Mouse (Mus musculus): ENCODE data around the gene Recql5. TPM values are rescaled to one million over a fixed set of nuclear protein-coding genes. Genes with fewer than 3 reads are reported as not detected.

The Recql5 gene
- polyA plus RNA-seq, 1 experiment from 2014 or later, result 15.3 TPM

DNA sequence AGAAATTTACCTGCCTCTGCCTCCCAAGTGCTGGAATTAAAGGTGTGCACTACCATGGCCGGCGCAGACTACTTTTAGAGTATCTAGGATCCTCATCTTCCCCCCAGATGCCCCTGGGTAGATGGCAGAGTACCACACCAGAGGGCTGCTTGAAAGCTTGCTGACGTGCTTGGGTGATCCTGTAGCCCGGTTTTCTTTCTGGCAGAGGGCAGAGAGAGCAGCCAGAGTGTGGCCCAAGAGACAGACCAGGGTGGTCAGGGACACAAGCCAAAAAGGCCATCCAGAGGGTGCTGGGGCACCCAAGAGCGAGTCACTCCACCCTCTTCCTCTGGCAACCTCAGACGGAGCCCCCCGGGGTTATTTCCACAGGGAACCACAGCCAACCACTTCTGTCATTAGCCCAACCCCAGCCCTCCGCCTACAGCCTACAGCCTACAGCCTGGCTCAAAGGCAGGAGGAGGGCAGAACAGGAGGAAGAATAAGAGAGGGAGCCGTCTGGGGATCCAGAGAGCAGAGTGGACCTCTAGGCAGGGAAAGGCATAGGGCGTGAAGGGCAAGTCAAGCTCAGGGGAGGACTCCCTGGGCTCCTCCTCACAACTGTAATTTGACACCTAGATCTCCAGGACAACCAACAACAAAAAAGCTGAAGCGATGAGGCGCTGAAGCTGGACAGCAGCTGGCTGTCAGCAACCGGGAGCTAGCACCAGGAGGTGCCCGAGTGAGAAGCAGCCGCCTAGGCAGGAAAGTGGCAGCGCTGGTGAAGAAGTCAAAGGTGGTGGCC is 33.6 kb downstream of the Recql5 start, which contains the start of gene Smim5:
Gene Smim5, plus strand, starts transcription at position 481 of the 781 bp plus-strand sequence.
- 0 out of 2 replicates have a peak within 1 kb of the TSS, but pooled peaks have one; percentile 16 for H3K9ac ChIP-seq (replicated peaks; ENCODE audit: low read depth, low read length)
- H3K4me2 ChIP-seq (ENCODE audit: low read depth, low read length), result no peak within 1 kb of the TSS
- H3K9me3 ChIP-seq (ENCODE audit: control insufficient read depth, low read length), result no peaks in the 10 kb centered on the region
- H3K27me3 ChIP-seq (ENCODE audit: control insufficient read depth, insufficient read depth, low read length), result no peaks in the 10 kb centered on the region
- no peak within 1 kb of the TSS for H3K4me3 ChIP-seq (ENCODE audit: low read depth, low read length)
- 35% methylated on average over 16 of the region's 16 CpGs for WGBS
- no peaks in the 10 kb centered on the region for H3K36me3 ChIP-seq (ENCODE audit: control insufficient read depth, insufficient read depth, low read length)
- ATAC-seq (ENCODE audit: low read depth), result no peak; the same call in 1 of the 2 replicates
- H3K4me1 ChIP-seq (ENCODE audit: control insufficient read depth, insufficient read depth, low read length), result 0 out of 2 replicates have a peak, but pooled peaks cover 2% of the 10 kb centered on the region
- no peak within 1 kb of the TSS for H3K27ac ChIP-seq (ENCODE audit: low read depth, low read length)

DNA sequence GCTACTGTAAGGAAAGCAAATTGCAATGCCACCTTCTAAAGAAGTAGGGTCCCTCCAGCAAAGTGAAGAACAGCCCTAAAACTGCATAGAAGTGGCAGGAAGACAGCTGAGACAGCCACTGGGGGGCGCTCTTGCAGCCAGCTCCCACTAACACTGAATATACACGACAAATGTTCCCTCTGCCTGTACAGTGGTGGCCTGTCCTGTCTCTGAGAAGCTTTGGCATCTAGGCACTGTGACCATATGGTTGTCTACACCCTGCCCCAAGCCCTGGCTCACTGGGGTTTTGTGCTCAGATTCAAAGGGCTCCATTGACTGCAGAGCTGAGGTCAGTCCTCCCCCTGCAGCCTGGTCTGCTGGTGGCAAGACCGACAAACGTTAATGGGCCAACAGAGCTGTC is 34.4 kb downstream of the Recql5 start:
- Histone ChIP-seq H3K4me1 (ENCODE audit: control insufficient read depth, insufficient read depth, low read length) (0 out of 2 replicates have a peak, but pooled peaks cover 2% of the 10 kb centered on the region), H3K9ac (replicated peaks; ENCODE audit: low read depth, low read length) (no peak overlapping the region), H3K27me3 (ENCODE audit: control insufficient read depth, insufficient read depth, low read length) (no peaks in the 10 kb centered on the region), H3K4me2 (ENCODE audit: low read depth, low read length) (no peak overlapping the region), H3K27ac (ENCODE audit: low read depth, low read length) (no peak overlapping the region), H3K36me3 (ENCODE audit: control insufficient read depth, insufficient read depth, low read length) (peaks cover 5% of the 10 kb centered on the region; the same call in 1 of the 2 replicates), H3K4me3 (ENCODE audit: low read depth, low read length) (no peak overlapping the region), H3K9me3 (ENCODE audit: control insufficient read depth, low read length) (no peaks in the 10 kb centered on the region)
- no peak for ATAC-seq (ENCODE audit: low read depth)
- WGBS, result 8% methylated on average over 4 of the region's 4 CpGs

DNA sequence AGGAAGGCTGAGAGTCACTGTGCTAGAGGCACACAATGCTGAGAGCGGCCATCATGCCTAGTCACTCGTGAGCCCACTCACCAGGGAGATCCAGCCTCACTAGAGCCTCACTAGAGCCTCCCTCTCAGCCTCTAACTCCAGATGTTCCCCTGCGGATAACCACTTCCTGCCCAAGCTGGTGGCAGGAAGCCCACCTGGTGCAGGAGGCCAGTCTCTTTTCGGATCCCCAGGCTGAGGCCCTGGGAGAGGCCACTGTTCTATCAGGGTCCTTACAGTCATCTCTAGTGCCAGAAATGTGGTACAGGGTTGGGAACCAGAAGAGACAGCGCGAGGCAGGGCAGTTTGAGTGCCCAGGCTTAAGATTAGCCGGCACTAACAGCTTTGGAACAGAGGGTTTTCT is 34.8 kb downstream of the Recql5 start:
- H3K27me3 ChIP-seq (ENCODE audit: control insufficient read depth, insufficient read depth, low read length), result no peaks in the 10 kb centered on the region
- no peak overlapping the region for H3K9ac ChIP-seq (replicated peaks; ENCODE audit: low read depth, low read length)
- H3K27ac ChIP-seq (ENCODE audit: low read depth, low read length), result no peak overlapping the region
- H3K4me1 ChIP-seq (ENCODE audit: control insufficient read depth, insufficient read depth, low read length), result 0 out of 2 replicates have a peak, but pooled peaks cover 2% of the 10 kb centered on the region
- no peak for ATAC-seq (ENCODE audit: low read depth)
- no peaks in the 10 kb centered on the region for H3K9me3 ChIP-seq (ENCODE audit: control insufficient read depth, low read length)
- 89% methylated on average over 7 of the region's 7 CpGs for WGBS
- no peak overlapping the region for H3K4me2 ChIP-seq (ENCODE audit: low read depth, low read length)
- peaks cover 7% of the 10 kb centered on the region; the same call in 1 of the 2 replicates for H3K36me3 ChIP-seq (ENCODE audit: control insufficient read depth, insufficient read depth, low read length)
- no peak overlapping the region for H3K4me3 ChIP-seq (ENCODE audit: low read depth, low read length)

DNA sequence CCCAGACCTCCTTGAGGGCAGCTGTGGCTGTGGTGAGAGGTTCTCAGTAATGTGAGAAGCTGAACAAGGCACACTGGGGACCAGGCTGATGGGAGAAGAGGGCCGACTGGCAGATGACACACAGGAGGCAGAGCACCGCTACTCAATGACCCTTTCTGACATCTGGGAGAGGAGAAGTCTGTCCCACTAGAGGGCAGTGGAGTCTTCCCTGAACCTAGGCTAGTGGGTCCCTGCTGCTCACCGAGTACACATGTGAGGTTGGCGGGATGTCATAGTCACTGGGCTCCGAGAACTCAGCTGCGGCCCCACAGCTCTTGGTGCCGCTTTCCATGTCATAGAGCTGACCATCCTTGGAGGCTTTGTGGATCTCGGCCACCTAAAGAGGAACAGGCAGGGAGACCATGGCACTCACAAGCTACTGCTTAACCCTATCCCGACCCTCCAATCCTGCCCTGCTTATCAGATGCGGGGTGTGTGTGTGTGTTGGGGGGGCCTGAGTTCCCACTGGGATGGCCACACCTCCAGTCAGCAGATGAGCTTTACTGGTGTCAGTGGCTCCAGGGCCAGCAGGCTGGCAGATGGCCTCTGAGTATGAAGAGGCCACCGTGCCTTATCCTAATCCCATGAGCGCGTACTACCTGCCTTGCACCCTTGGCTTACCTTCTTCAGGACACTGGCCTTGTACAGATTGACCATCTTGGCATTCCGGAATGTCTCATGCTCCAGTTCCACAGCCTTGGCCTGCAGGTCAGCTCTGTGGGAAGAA is 38.3 kb downstream of the Recql5 start:
- Histone ChIP-seq H3K4me3 (ENCODE audit: low read depth, low read length) (no peak overlapping the region), H3K4me1 (ENCODE audit: control insufficient read depth, insufficient read depth, low read length) (no peaks in the 10 kb centered on the region), H3K27ac (ENCODE audit: low read depth, low read length) (no peak overlapping the region), H3K9me3 (ENCODE audit: control insufficient read depth, low read length) (no peaks in the 10 kb centered on the region), H3K4me2 (ENCODE audit: low read depth, low read length) (no peak overlapping the region), H3K36me3 (ENCODE audit: control insufficient read depth, insufficient read depth, low read length) (peaks cover 7% of the 10 kb centered on the region; the same call in 1 of the 2 replicates), H3K9ac (replicated peaks; ENCODE audit: low read depth, low read length) (no peak overlapping the region), H3K27me3 (ENCODE audit: control insufficient read depth, insufficient read depth, low read length) (no peaks in the 10 kb centered on the region)
- WGBS, result 70% methylated on average over 14 of the region's 14 CpGs
- ATAC-seq (ENCODE audit: low read depth), result no peak

DNA sequence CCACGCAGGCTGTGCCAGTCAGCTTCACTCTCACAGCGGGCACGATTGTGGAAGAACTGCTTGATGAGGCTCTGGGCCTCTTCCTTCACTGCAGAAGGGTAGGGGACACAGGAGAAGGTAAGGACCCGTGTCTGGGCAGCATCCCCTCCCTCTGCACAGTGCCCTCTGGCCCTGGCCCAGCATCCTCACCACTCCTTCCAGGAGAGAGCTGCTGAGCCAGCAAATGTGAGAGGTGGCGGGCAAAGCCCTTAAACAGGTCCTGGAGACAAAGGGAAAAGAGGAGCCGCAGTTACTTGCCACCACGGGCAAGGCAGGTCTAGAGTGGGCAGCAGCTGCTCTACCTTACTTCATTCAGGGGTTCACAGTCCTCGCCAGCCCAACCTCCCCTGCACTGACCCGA is 40.2 kb downstream of the Recql5 start:
- H3K4me3 ChIP-seq (ENCODE audit: low read depth, low read length), result no peak overlapping the region
- H3K27ac ChIP-seq (ENCODE audit: low read depth, low read length), result no peak overlapping the region
- H3K9ac ChIP-seq (replicated peaks; ENCODE audit: low read depth, low read length), result no peak overlapping the region
- no peak overlapping the region for H3K4me2 ChIP-seq (ENCODE audit: low read depth, low read length)
- ATAC-seq (ENCODE audit: low read depth), result no peak
- no peaks in the 10 kb centered on the region for H3K4me1 ChIP-seq (ENCODE audit: control insufficient read depth, insufficient read depth, low read length)
- whole genome bisulfite sequencing, result 94% methylated on average over 9 of the region's 9 CpGs
- H3K36me3 ChIP-seq (ENCODE audit: control insufficient read depth, insufficient read depth, low read length), result peaks cover 7% of the 10 kb centered on the region; the same call in 1 of the 2 replicates
- H3K27me3 ChIP-seq (ENCODE audit: control insufficient read depth, insufficient read depth, low read length), result no peaks in the 10 kb centered on the region
- no peaks in the 10 kb centered on the region for H3K9me3 ChIP-seq (ENCODE audit: control insufficient read depth, low read length)

DNA sequence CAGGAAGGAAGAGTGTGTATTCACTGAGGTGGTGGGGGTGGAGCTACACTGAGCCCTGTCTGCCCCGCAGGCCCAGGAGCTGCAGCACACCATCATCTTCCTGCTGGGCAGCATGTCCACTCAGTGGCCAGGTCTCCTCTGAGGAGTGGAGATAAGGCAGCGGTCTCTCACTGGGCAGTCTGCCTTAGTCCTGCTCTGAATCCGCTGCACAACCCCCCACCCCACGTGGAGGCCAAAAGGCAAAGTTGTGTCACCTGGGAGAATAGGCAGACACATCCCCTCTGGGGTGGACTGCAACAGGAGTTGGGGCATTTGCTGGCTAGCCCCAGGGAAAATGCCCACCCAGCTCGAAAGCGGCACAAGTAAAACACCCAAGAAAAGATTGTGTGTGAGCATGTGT is 41.1 kb downstream of the Recql5 start:
- Histone ChIP-seq H3K9ac (replicated peaks; ENCODE audit: low read depth, low read length) (no peak overlapping the region), H3K4me1 (ENCODE audit: control insufficient read depth, insufficient read depth, low read length) (no peaks in the 10 kb centered on the region), H3K36me3 (ENCODE audit: control insufficient read depth, insufficient read depth, low read length) (peaks cover 7% of the 10 kb centered on the region; the same call in 1 of the 2 replicates), H3K4me2 (ENCODE audit: low read depth, low read length) (no peak overlapping the region), H3K27ac (ENCODE audit: low read depth, low read length) (no peak overlapping the region), H3K9me3 (ENCODE audit: control insufficient read depth, low read length) (no peaks in the 10 kb centered on the region), H3K4me3 (ENCODE audit: low read depth, low read length) (no peak overlapping the region), H3K27me3 (ENCODE audit: control insufficient read depth, insufficient read depth, low read length) (no peaks in the 10 kb centered on the region)
- no peak for ATAC-seq (ENCODE audit: low read depth)
- 67% methylated on average over 6 of the region's 6 CpGs for WGBS

DNA sequence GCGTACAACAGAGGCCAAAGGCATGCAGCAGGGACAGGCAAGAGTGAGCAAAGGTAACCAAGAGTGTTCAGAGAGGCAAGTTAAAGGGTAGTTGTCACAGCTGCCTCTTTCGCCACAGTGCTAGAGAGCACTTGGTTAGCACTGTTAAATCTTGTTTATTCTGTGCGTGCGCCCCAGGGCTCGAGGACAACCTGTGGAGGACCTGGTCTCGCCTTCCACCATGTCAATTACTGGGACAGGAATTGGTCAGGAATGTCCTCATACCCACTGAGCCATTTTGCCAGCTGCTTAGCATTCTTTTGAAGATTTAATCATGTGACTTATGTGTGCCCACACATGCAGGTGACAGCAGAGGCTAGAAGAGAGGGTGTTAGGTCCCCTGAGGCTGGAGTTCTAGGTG is 44.1 kb downstream of the Recql5 start:
- H3K4me3 ChIP-seq (ENCODE audit: low read depth, low read length), result no peak overlapping the region
- H3K27ac ChIP-seq (ENCODE audit: low read depth, low read length), result no peak overlapping the region
- H3K4me1 ChIP-seq (ENCODE audit: control insufficient read depth, insufficient read depth, low read length), result no peaks in the 10 kb centered on the region
- H3K9me3 ChIP-seq (ENCODE audit: control insufficient read depth, low read length), result no peaks in the 10 kb centered on the region
- H3K4me2 ChIP-seq (ENCODE audit: low read depth, low read length), result no peak overlapping the region
- H3K9ac ChIP-seq (replicated peaks; ENCODE audit: low read depth, low read length), result no peak overlapping the region
- peaks cover 4% of the 10 kb centered on the region; the same call in 1 of the 2 replicates for H3K36me3 ChIP-seq (ENCODE audit: control insufficient read depth, insufficient read depth, low read length)
- ATAC-seq (ENCODE audit: low read depth), result no peak
- WGBS, result 84% methylated on average over 6 of the region's 6 CpGs
- no peaks in the 10 kb centered on the region for H3K27me3 ChIP-seq (ENCODE audit: control insufficient read depth, insufficient read depth, low read length)

DNA sequence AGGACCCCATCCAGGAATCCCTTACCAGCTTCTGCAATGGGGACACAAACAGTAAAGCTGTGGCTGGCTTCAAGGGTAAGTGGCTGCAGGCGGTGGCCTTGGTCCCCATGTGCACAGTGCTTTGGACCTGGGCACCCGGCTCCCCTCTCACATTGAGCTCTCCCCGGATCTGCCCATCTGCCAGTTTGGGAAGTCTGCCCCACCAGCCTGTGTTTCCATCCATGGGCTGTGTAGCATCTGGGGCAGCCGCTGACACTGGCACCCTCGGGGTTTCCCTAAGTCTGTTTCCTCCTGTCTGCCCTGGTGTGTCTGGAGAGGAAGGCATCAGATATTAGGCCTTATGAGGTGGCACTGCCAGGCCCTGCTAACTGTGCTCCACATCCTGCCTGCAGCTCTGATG is 45.3 kb downstream of the Recql5 start:
- Histone ChIP-seq H3K9me3 (ENCODE audit: control insufficient read depth, low read length) (no peaks in the 10 kb centered on the region), H3K27me3 (ENCODE audit: control insufficient read depth, insufficient read depth, low read length) (no peaks in the 10 kb centered on the region), H3K4me3 (ENCODE audit: low read depth, low read length) (no peak overlapping the region), H3K9ac (replicated peaks; ENCODE audit: low read depth, low read length) (no peak overlapping the region), H3K27ac (ENCODE audit: low read depth, low read length) (no peak overlapping the region), H3K4me2 (ENCODE audit: low read depth, low read length) (no peak overlapping the region), H3K36me3 (ENCODE audit: control insufficient read depth, insufficient read depth, low read length) (no peaks in the 10 kb centered on the region), H3K4me1 (ENCODE audit: control insufficient read depth, insufficient read depth, low read length) (no peaks in the 10 kb centered on the region)
- no peak for ATAC-seq (ENCODE audit: low read depth)
- WGBS, result 74% methylated on average over 5 of the region's 5 CpGs

DNA sequence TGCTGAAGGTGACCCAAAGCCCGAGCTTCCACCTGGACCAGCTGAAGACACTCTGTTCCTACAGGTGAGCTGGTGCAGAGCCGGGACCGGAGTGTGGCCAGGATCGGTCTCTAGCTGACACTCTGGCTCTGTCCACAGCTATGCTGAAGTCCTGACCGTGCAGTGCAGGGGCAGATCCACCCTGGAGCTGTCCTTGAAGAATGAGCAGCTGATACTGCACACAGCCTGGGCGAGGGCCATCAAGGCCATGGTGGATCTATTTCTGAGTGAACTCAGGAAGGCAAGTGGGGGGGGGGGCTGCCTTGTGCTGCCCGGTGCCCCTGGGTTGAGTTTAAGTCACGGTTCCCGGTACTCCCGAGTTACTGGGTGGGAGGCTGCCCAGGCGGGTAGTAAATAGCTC is 46.8 kb downstream of the Recql5 start:
- Histone ChIP-seq H3K36me3 (ENCODE audit: control insufficient read depth, insufficient read depth, low read length) (no peaks in the 10 kb centered on the region), H3K4me2 (ENCODE audit: low read depth, low read length) (no peak overlapping the region), H3K27ac (ENCODE audit: low read depth, low read length) (no peak overlapping the region), H3K4me3 (ENCODE audit: low read depth, low read length) (no peak overlapping the region), H3K27me3 (ENCODE audit: control insufficient read depth, insufficient read depth, low read length) (0 out of 2 replicates have a peak, but pooled peaks cover 4% of the 10 kb centered on the region), H3K9me3 (ENCODE audit: control insufficient read depth, low read length) (no peaks in the 10 kb centered on the region), H3K9ac (replicated peaks; ENCODE audit: low read depth, low read length) (no peak overlapping the region), H3K4me1 (ENCODE audit: control insufficient read depth, insufficient read depth, low read length) (no peaks in the 10 kb centered on the region)
- 89% methylated on average over 11 of the region's 11 CpGs for WGBS
- ATAC-seq (ENCODE audit: low read depth), result no peak
